Mouse (Mus musculus) cortical plate, adult 2 months (tissue): ENCODE results near the gene Umps.

Experiments
- CTCF ChIP-seq: fragments of 200-500 bp; IDR thresholded peaks from 2 replicates; pipeline ENCODE4 v1.5.1; 2011; ENCODE audit warnings: mild to moderate bottlenecking, control low read depth, low read length; ENCODE audit not compliant: insufficient read depth; ENCODE audit errors: extremely low read depth
- POLR2A ChIP-seq: fragments of 200-500 bp; IDR thresholded peaks from 2 replicates; pipeline ENCODE4 v1.6.1; 2011; ENCODE audit warnings: mild to moderate bottlenecking, low read length, control low read depth; ENCODE audit not compliant: insufficient read depth; ENCODE audit errors: extremely low read depth

GRCm38 (mm10) chr16:33986993-33987392 lies 20.2 kb upstream of the Umps start:
- TF ChIP-seq CTCF (no peak), POLR2A (no peak)
